In the genomic region with DNA sequence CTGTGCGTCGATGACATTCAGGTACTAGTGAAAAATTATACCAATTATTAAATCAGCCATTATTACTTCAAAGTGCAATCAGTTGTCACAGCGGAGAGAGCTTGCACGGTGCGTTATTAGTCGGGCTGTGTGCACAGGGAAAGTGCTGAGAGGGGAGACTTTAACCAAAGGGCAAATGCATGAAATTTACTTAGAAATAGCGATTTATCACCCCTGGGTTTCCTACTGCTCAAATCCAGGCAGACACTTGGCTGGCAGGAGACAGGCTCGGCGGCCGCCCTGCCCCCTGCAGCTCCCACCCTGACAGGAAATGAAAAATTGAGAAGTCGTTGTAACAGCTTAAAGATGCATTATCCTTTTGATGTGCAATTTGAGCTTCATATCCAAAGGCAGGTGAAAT, we compare ENCODE assay signal across 16 mouse cellular contexts.
DNase-seq lines count a peak whose midpoint lies in the region; ATAC-seq lines count a peak whose summit lies in the region.
"Had no signal": no experiment of that assay in that cellular context is flagged by ENCODE, and none has a peak within 500 bp of the region (broad histone marks: within the 10 kb centered on the region; RNA-seq: fewer than 3 reads in every experiment).

No protein-coding gene starts in this region.

- no peak overlapping the region for H3K9ac ChIP-seq in forebrain, embryonic 13.5 days
- H3K9ac ChIP-seq in hindbrain, embryonic 12.5 days, result no peak overlapping the region
- peak overlapping the region; percentile 37; the same call in 1 of the 2 replicates for H3K9ac ChIP-seq in midbrain, embryonic 14.5 days (replicated peaks; ENCODE audit: low read length)
- H3K9ac ChIP-seq: kidney, embryonic 15.5 days; liver, embryonic 13.5 days; lung, embryonic 15.5 days had no signal

- peak overlapping the region; percentile 66 for H3K27ac ChIP-seq in forebrain, embryonic 13.5 days
- peak overlapping the region; percentile 79 for H3K27ac ChIP-seq in hindbrain, embryonic 12.5 days
- H3K27ac ChIP-seq in midbrain, embryonic 14.5 days (replicated peaks; ENCODE audit: low read depth, low read length), result peak overlapping the region; percentile 84
- H3K27ac ChIP-seq: kidney, embryonic 15.5 days; liver, embryonic 13.5 days; lung, embryonic 15.5 days; macrophage had no signal

- no peak overlapping the region for H3K4me2 ChIP-seq in forebrain, embryonic 13.5 days
- H3K4me2 ChIP-seq in hindbrain, embryonic 12.5 days (replicated peaks), result no peak overlapping the region; the same call in 1 of the 2 replicates
- 0 out of 2 replicates have a peak overlapping the region, but pooled peaks have one; percentile 10 for H3K4me2 ChIP-seq in midbrain, embryonic 14.5 days (ENCODE audit: low read length)
- H3K4me2 ChIP-seq: kidney, embryonic 15.5 days; liver, embryonic 13.5 days; lung, embryonic 15.5 days had no signal

- H3K9me3 ChIP-seq in forebrain, embryonic 13.5 days (replicated peaks), result no peaks in the 10 kb centered on the region
- no peaks in the 10 kb centered on the region for H3K9me3 ChIP-seq in hindbrain, embryonic 12.5 days (replicated peaks)
- H3K9me3 ChIP-seq in midbrain, embryonic 14.5 days (ENCODE audit: control insufficient read depth, low read length), result no peaks in the 10 kb centered on the region
- H3K9me3 ChIP-seq: kidney, embryonic 15.5 days; liver, embryonic 13.5 days; lung, embryonic 15.5 days had no signal

- H3K27me3 ChIP-seq in forebrain, embryonic 13.5 days, result peaks cover 30% of the 10 kb centered on the region
- H3K27me3 ChIP-seq in hindbrain, embryonic 12.5 days, result 0 out of 2 replicates have a peak, but pooled peaks cover 3% of the 10 kb centered on the region
- H3K27me3 ChIP-seq in midbrain, embryonic 14.5 days (ENCODE audit: control insufficient read depth, insufficient read depth, low read length), result no peaks in the 10 kb centered on the region
- H3K27me3 ChIP-seq: kidney, embryonic 15.5 days; liver, embryonic 13.5 days; lung, embryonic 15.5 days had no signal

- H3K36me3 ChIP-seq in forebrain, embryonic 13.5 days (ENCODE audit: poor library complexity, severe bottlenecking), result no peaks in the 10 kb centered on the region
- H3K36me3 ChIP-seq in hindbrain, embryonic 12.5 days, result no peaks in the 10 kb centered on the region
- H3K36me3 ChIP-seq in midbrain, embryonic 14.5 days (ENCODE audit: control insufficient read depth, insufficient read depth, low read length), result no peaks in the 10 kb centered on the region
- H3K36me3 ChIP-seq: kidney, embryonic 15.5 days; liver, embryonic 13.5 days; lung, embryonic 15.5 days had no signal

- peak; percentile 21; the same call in 1 of the 2 replicates for ATAC-seq in forebrain, embryonic 13.5 days
- peak; percentile 36; the same call in 1 of the 2 replicates for ATAC-seq in hindbrain, embryonic 12.5 days (ENCODE audit: low FRiP score)
- ATAC-seq in midbrain, embryonic 14.5 days (ENCODE audit: low FRiP score, low TSS enrichment), result peak; percentile 48

- DNase-seq in thymus, postnatal 0 days (ENCODE audit: low spot score), result peak; percentile 15
- no peak for DNase-seq in thymus, adult 18-20 months
- peak; percentile 59 for DNase-seq in midbrain, embryonic 14.5 days
- DNase-seq in adrenal gland, postnatal 36 days, result no peak
- DNase-seq in kidney, adult 11 months, result no peak
- no peak for DNase-seq in Muller cell, postnatal 12 days (ENCODE audit: inconsistent ontology term)
- DNase-seq: cerebellum, postnatal 25 days; gastrocnemius, postnatal 14 days; layer of hippocampus, postnatal 36 days; liver, embryonic 13.5 days; retina, postnatal 1 day had no signal

- H3K4me1 ChIP-seq in forebrain, embryonic 13.5 days, result peaks cover 29% of the 10 kb centered on the region
- peaks cover 35% of the 10 kb centered on the region for H3K4me1 ChIP-seq in hindbrain, embryonic 12.5 days
- H3K4me1 ChIP-seq in midbrain, embryonic 14.5 days (ENCODE audit: control insufficient read depth, insufficient read depth, low read length), result peaks cover 34% of the 10 kb centered on the region
- H3K4me1 ChIP-seq: liver, embryonic 13.5 days had no signal

- H3K4me3 ChIP-seq in forebrain, embryonic 13.5 days, result no peak overlapping the region
- no peak overlapping the region for H3K4me3 ChIP-seq in hindbrain, embryonic 12.5 days
- H3K4me3 ChIP-seq in midbrain, embryonic 14.5 days (replicated peaks; ENCODE audit: low read depth, low read length), result no peak overlapping the region
- H3K4me3 ChIP-seq: kidney, embryonic 15.5 days; liver, embryonic 13.5 days; lung, embryonic 15.5 days had no signal

- WGBS in forebrain, embryonic 13.5 days, result 54% methylated on average over 11 of the region's 11 CpGs
- 38% methylated on average over 11 of the region's 11 CpGs for WGBS in hindbrain, embryonic 12.5 days
- whole genome bisulfite sequencing in midbrain, embryonic 14.5 days, result 31% methylated on average over 11 of the region's 11 CpGs

Comparison
In these comparisons a context has a peak if more than half of its experiments do, and no peak if none do; other contexts are left out.
1. DNase-seq: peak in thymus, postnatal 0 days (single experiment) and midbrain, embryonic 14.5 days (single experiment); none in thymus, adult 18-20 months (0 of 2), adrenal gland, postnatal 36 days (0 of 2), kidney, adult 11 months (single experiment) and Muller cell, postnatal 12 days (single experiment).
2. Peak in every context shown above with its lines, with median percentiles within 50 percentile points of each other: ATAC-seq and H3K27ac ChIP-seq.